Mouse (Mus musculus): ENCODE measurements around the gene Tarsl2. TPM values are rescaled to one million over a fixed set of nuclear protein-coding genes. Genes with fewer than 3 reads are reported as not detected.

Gene Tarsl2
- total RNA-seq, 2 experiments from 2014 or later: 48.5 to 49.3 TPM

GRCm38 (mm10) chr7:65642371-65643304, 2.1 kb upstream of the Tarsl2 start:
- peak in 1 of 2 experiments; percentile 60 for DNase-seq (ENCODE audit: low spot score in 2 of 2)
- intact Hi-C loops (cut with DNase I): loop anchor here (5.0 kb wide), 1 partner anchor 325 kb away; no protein-coding TSS in a partner anchor

DNA sequence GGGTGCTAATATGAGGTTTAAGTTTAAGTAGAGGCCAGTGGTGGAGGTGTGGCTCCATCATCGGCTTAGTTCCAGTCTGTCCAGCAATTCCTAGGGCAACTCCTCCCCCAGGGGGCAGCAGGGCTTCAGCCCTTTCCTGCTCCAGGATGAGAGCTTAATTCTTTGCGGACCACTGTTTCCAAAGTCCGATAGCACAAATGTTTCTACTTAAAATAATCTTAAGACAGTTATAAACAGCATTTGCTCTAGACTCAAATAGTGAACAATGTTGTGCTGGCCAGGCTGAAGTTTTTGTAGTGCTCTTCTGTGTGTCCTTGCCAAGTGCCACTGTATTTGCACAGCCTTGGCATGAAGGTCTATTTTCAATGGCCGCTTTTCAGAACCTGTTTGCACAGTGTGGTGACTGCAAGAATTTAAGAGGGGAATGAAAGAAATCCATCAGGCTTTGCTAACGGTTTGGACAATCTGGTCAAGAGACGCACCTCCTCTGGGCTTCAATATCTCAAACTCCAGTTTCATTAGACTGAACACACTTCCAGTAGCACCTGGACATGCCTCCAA, 757 bp upstream of the Tarsl2 start:
- intact Hi-C loops (cut with DNase I): loop anchor here (5.0 kb wide), 1 partner anchor 327 kb away; no protein-coding TSS in a partner anchor
- no peak for DNase-seq (ENCODE audit: low spot score in 2 of 2)

DNA sequence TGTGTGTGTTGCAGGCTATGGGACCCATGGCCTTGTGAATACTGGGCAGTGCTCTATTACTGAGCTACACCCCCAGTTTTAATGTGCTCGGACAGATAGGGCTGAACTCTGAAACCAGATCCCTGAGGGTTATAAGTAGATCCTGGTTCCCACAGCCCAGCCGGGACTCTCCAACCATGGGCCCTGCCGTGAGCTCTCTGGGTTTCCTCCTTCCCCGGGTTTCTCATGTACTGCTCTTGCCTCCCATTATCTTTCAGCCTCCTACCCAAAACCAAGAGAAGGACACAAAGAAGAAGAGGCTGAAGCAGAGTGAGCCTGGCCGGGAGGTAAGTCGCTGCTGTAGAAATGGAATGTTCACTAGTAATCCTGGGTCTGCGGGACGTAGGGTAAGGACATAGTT, 1.3 kb downstream of the Tarsl2 start:
- intact Hi-C loops (cut with DNase I): no loop called here
- no peak for DNase-seq (ENCODE audit: low spot score in 2 of 2)

- DNase-seq (ENCODE audit: low spot score in 2 of 2): no peak
- intact Hi-C loops (cut with DNase I): no loop called here
These were observed 6.0 kb downstream of the Tarsl2 start for GRCm38 (mm10) chr7:65650662-65651061.

DNA sequence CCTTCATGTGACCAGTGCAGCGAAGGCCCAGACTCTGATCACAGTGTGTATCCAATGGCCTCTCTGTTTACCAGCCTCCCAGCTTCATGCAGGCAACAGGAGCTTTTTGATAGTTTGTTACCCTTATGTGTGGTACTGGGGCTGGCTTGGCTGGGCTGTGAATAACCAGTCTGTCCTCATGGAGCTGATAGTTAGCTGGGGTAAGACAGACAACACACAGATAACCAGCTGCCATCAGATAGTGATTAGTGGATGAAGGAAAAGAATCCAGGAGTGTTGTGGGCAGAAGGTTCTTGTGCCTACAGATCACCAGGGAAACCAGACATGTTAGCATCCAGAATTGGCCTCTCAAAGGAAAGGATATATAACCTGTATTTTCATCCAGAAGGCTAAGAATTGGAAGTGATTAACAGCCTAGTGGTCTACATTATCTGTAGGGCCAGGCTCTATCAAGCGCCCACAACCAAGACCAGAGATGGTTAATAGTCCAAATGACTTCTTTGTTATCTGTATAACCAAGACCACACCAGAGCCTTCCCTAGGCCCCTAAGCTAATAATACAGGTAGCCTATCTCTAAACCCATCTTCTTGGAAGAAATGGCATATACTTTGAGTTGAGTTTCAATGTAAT, 12.9 kb downstream of the Tarsl2 start:
- no peak for DNase-seq (ENCODE audit: low spot score in 2 of 2)

DNA sequence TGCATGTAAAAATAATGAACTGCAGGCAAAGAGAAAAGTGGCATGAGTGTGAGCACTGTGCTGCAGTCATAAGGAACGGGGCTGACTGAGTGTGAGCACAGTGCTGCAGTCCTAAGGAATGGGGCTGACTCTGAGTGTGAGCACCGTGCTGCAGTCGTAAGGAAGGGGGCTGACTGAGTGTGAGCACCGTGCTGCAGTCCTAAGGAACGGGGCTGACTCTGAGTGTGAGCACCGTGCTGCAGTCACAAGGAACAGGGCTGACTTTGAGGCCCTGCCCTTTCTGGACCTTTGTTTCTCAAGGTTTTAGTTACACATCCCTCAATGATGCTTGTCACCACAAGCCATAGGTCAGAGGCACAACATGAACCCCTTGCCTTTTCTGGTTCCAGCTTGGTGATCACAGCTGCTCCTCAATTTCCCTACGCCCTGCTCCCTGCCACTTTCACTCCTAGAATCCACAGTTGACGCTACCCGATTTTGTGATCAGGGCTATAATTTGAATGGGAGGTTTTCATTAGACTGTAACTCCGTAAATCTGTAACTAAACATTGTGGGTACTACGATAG, 18.6 kb downstream of the Tarsl2 start:
- intact Hi-C loops (cut with DNase I): no loop called here
- no peak for DNase-seq (ENCODE audit: low spot score in 2 of 2)

More for the DNA sequence above, 12.9 kb downstream of the Tarsl2 start:
- intact Hi-C loops (cut with DNase I): no loop called here

GRCm38 (mm10) chr7:65663886-65664285, 19.2 kb downstream of the Tarsl2 start:
- intact Hi-C loops (cut with DNase I): no loop called here
- DNase-seq (ENCODE audit: low spot score in 2 of 2): peak; percentile 30 to 31

DNA sequence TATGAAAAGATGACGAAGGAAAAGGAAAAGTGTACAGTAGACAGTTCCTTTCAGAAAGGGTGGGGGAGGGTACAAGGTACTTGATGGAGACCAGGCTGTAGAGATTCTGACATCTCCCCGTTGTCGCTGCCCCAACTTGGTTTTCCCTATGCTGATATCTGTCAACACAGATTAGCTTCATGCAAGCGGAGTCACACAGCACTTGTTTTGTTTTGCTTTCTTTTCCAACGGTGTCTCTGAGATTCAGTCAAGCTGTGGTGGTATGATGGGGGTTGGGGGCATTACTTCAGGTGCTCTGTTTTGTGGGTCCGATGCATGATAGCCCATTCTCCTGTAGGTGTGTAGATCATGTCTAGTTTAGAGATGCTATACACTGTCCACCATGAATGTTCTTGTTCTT, 22.8 kb downstream of the Tarsl2 start:
- DNase-seq (ENCODE audit: low spot score in 2 of 2): no peak
- intact Hi-C loops (cut with DNase I): no loop called here

- DNase-seq (ENCODE audit: low spot score in 2 of 2): no peak
- intact Hi-C loops (cut with DNase I): no loop called here
These were observed 33.4 kb downstream of the Tarsl2 start for GRCm38 (mm10) chr7:65678050-65678449.

DNA sequence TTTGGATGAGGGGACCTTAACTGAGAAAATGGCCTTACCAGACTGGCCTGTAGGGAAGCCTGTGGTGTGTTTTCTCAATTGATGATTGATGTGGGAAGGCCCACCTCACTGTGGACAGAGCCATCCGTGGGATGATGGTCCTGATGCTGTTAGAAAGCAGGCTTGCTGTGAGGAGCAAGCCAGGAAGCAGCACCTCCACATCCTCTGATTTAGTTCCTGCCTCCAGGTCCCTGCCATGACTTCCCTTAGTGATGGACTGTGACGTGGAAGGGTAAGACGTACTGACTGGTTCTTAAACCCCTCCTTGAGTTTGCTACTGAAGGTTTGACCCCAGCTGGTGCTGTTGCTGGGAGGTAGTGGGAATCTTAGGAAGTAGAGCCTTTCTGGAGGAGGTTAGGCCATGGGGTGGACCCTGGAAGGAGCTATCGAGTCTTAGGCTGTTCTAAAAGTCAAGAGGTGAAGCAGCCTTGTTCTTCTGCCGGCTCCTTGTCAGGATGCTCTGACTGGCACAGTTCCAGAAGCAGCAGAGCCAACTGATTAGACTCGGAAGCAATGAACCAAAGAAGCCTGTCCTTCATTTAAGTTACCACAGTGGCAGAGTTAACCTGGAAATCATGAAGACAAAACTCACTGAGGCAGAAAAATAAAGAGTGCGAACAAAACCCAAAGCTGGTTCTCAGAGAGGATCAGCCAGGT, 34.4 kb downstream of the Tarsl2 start:
- intact Hi-C loops (cut with DNase I): no loop called here
- no peak for DNase-seq (ENCODE audit: low spot score in 2 of 2)

- no peak for DNase-seq (ENCODE audit: low spot score in 2 of 2)
- intact Hi-C loops (cut with DNase I): no loop called here
These were observed 36.5 kb downstream of the Tarsl2 start for GRCm38 (mm10) chr7:65681166-65681565.

- no peak for DNase-seq (ENCODE audit: low spot score in 2 of 2)
- intact Hi-C loops (cut with DNase I): no loop called here
These were observed 39.6 kb downstream of the Tarsl2 start for GRCm38 (mm10) chr7:65684256-65684835.

DNA sequence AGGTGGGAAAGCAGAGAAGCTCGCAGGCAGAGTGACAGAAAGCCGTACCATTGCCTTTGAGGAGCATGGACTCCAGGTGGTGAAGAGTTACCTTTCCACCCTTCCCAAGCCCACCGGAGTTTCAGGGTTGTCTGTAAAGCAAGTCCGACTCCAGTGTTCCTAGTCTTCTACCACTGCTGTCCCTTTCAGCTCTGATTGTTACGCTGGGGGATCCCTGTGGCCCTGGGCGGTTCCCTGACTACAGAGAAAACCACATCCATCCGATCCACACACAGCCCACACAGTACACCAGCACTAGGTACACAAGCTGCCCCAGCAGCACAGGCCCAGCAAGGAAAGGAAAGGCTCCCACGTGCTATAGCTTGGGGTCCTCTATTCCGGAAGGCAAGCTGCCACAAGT, 42.0 kb downstream of the Tarsl2 start:
- intact Hi-C loops (cut with DNase I): no loop called here
- DNase-seq (ENCODE audit: low spot score in 2 of 2): no peak

GRCm38 (mm10) chr7:65690869-65691268, 46.2 kb downstream of the Tarsl2 start, which contains the start of gene Tm2d3:
Gene Tm2d3 (plus strand): TSS chr7:65691169.
- DNase-seq (ENCODE audit: low spot score in 2 of 2): no peak
- intact Hi-C loops (cut with DNase I): loop anchor here (5.0 kb wide), 1 partner anchor 366 kb away; the partner anchor contains the start of gene Snrpa1

DNA sequence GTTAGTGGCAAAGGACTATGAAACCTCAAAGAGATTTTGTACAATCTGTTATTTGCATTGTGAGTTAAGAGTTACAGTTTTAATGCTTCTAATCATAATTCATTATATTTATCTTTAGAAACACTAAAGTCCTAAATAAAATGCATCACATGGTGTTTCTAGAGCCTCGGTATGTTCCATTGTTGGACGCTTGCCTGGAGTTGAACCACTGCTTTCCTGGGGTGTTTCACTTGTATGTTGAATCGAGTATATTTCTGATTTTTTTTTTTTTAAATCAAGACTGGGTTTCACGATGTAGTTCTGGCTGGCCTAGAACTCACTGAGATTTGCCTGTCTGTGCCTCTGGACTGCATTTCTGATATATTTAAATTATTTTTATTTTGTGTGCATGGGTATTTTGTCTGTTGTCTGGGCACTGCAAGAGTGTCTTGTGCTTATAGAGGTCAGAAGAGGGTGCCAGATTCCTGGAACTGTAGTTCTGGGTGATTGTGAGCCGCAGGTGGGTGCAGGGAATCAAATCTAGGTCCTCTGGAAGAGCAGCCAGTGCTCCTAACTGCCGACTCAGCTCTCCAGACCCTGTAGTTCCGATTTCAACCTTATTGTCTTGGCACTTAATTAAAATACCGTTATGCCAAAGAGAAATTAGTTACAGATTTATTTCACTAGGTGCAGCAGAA, 47.4 kb downstream of the Tarsl2 start:
- no peak for DNase-seq (ENCODE audit: low spot score in 2 of 2)
- intact Hi-C loops (cut with DNase I): loop anchor here (5.0 kb wide), 1 partner anchor 365 kb away; the partner anchor contains the start of gene Snrpa1

GRCm38 (mm10) chr7:65692883-65693282, 48.2 kb downstream of the Tarsl2 start:
- peak in 1 of 2 experiments; percentile 14 for DNase-seq (ENCODE audit: low spot score in 2 of 2)
- intact Hi-C loops (cut with DNase I): loop anchor here (5.0 kb wide), 1 partner anchor 364 kb away; the partner anchor contains the start of gene Snrpa1

GRCm38 (mm10) chr7:65693301-65693821, 48.7 kb downstream of the Tarsl2 start:
- intact Hi-C loops (cut with DNase I): loop anchor here (5.0 kb wide), 1 partner anchor 364 kb away; the partner anchor contains the start of gene Snrpa1

GRCm38 (mm10) chr7:65696450-65696849, 51.8 kb downstream of the Tarsl2 start:
- intact Hi-C loops (cut with DNase I): no loop called here
- peak in 1 of 2 experiments; percentile 34 for DNase-seq (ENCODE audit: low spot score in 2 of 2)

More at GRCm38 (mm10) chr7:65693301-65693821, 48.7 kb downstream of the Tarsl2 start:
- peak; percentile 81 to 88 for DNase-seq (ENCODE audit: low spot score in 2 of 2)

Data from left cerebral cortex, postnatal 14 days (tissue).